Mouse (Mus musculus): Measurements from ENCODE around the gene Hmg20a. TPM values are rescaled to one million over a fixed set of nuclear protein-coding genes. Genes with fewer than 3 reads are reported as not detected.

The Hmg20a gene
- total RNA-seq, 2 experiments from 2014 or later = 81.6 to 83.9 TPM

- intact Hi-C loops (cut with DNase I) = no loop called here
- DNase-seq = no peak
Measured at GRCm38 (mm10) chr9:56510281-56510680, 91.9 kb downstream of the Hmg20a start.

GRCm38 (mm10) chr9:56512486-56512885, 94.1 kb downstream of the Hmg20a start:
- intact Hi-C loops (cut with DNase I) = no loop called here
- no peak for DNase-seq

- intact Hi-C loops (cut with DNase I) = no loop called here
- DNase-seq = no peak
Measured at GRCm38 (mm10) chr9:56515110-56515509, 96.7 kb downstream of the Hmg20a start.

GRCm38 (mm10) chr9:56516219-56516618, 97.8 kb downstream of the Hmg20a start:
- no peak for DNase-seq
- intact Hi-C loops (cut with DNase I) = no loop called here

GRCm38 (mm10) chr9:56516692-56517263, 98.4 kb downstream of the Hmg20a start:
- intact Hi-C loops (cut with DNase I) = no loop called here

GRCm38 (mm10) chr9:56522281-56522680, 103.9 kb downstream of the Hmg20a start:
- no peak for DNase-seq
- intact Hi-C loops (cut with DNase I) = no loop called here

More at GRCm38 (mm10) chr9:56516692-56517263, 98.4 kb downstream of the Hmg20a start:
- no peak for DNase-seq

GRCm38 (mm10) chr9:56527951-56528350, 109.5 kb downstream of the Hmg20a start:
- DNase-seq = no peak
- intact Hi-C loops (cut with DNase I) = no loop called here

GRCm38 (mm10) chr9:56531991-56532390, 113.6 kb downstream of the Hmg20a start:
- intact Hi-C loops (cut with DNase I) = no loop called here
- no peak for DNase-seq

GRCm38 (mm10) chr9:56533916-56534315, 115.5 kb downstream of the Hmg20a start:
- intact Hi-C loops (cut with DNase I) = no loop called here
- DNase-seq = no peak

- DNase-seq = no peak
- intact Hi-C loops (cut with DNase I) = no loop called here
Measured at GRCm38 (mm10) chr9:56534727-56535126, 116.3 kb downstream of the Hmg20a start.

GRCm38 (mm10) chr9:56535361-56535760, 117.0 kb downstream of the Hmg20a start:
- intact Hi-C loops (cut with DNase I) = no loop called here
- DNase-seq = no peak

- intact Hi-C loops (cut with DNase I) = no loop called here
- no peak for DNase-seq
Measured at GRCm38 (mm10) chr9:56540051-56540450, 121.6 kb downstream of the Hmg20a start.

- intact Hi-C loops (cut with DNase I) = no loop called here
- no peak for DNase-seq
Measured at GRCm38 (mm10) chr9:56544687-56545475, 126.5 kb downstream of the Hmg20a start.

Other genes starting within 250 kb of the Hmg20a start
- 10 to 100 TPM; 17.7 to 18.6 TPM for gene Peak1, start 542 bp upstream of the Hmg20a start, total RNA-seq (2021)

Data from left cerebral cortex, postnatal 4 days (tissue).